Mouse (Mus musculus): ENCODE results near the gene Cul9. TPM values are rescaled to one million over a fixed set of nuclear protein-coding genes. Genes with fewer than 3 reads are reported as not detected.

The Cul9 gene
- polyA plus RNA-seq, 1 experiment from 2014 or later, result 3.2 TPM

GRCm38 (mm10) chr17:46525065-46525464 lies 21.1 kb downstream of the Cul9 start:
- 65% methylated on average over 10 of the region's 10 CpGs for WGBS
- ATAC-seq (ENCODE audit: insufficient read depth, low FRiP score, low read depth), result no peak
- no peaks in the 10 kb centered on the region for H3K9me3 ChIP-seq
- 0 out of 2 replicates have a peak, but pooled peaks cover 7% of the 10 kb centered on the region for H3K4me1 ChIP-seq
- H3K27ac ChIP-seq, result no peak overlapping the region
- H3K4me3 ChIP-seq (replicated peaks), result no peak overlapping the region
- H3K27me3 ChIP-seq (replicated peaks), result no peaks in the 10 kb centered on the region; the same call in 1 of the 2 replicates
- H3K36me3 ChIP-seq, result no peaks in the 10 kb centered on the region
- no peak overlapping the region for H3K4me2 ChIP-seq
- no peak overlapping the region for H3K9ac ChIP-seq

GRCm38 (mm10) chr17:46521963-46522668 lies 24.1 kb downstream of the Cul9 start:
- Histone ChIP-seq H3K36me3 (no peaks in the 10 kb centered on the region), H3K4me2 (no peak overlapping the region), H3K27ac (no peak overlapping the region), H3K9ac (no peak overlapping the region), H3K9me3 (no peaks in the 10 kb centered on the region), H3K4me1 (0 out of 2 replicates have a peak, but pooled peaks cover 7% of the 10 kb centered on the region), H3K4me3 (replicated peaks) (no peak overlapping the region), H3K27me3 (replicated peaks) (no peaks in the 10 kb centered on the region; the same call in 1 of the 2 replicates)
- 40% methylated on average over 24 of the region's 24 CpGs for WGBS
- ATAC-seq (ENCODE audit: insufficient read depth, low FRiP score, low read depth), result no peak

- H3K27ac ChIP-seq, result no peak overlapping the region
- no peak overlapping the region for H3K9ac ChIP-seq
- H3K9me3 ChIP-seq, result no peaks in the 10 kb centered on the region
- ATAC-seq (ENCODE audit: insufficient read depth, low FRiP score, low read depth), result no peak
- WGBS, result 69% methylated on average over 9 of the region's 9 CpGs
- no peaks in the 10 kb centered on the region; the same call in 1 of the 2 replicates for H3K27me3 ChIP-seq (replicated peaks)
- no peaks in the 10 kb centered on the region for H3K36me3 ChIP-seq
- 0 out of 2 replicates have a peak, but pooled peaks cover 7% of the 10 kb centered on the region for H3K4me1 ChIP-seq
- H3K4me3 ChIP-seq (replicated peaks), result 0 out of 2 replicates have a peak overlapping the region, but pooled peaks have one; percentile 16
- peak overlapping the region; percentile 42 for H3K4me2 ChIP-seq
Measured at GRCm38 (mm10) chr17:46521174-46521573, 25.0 kb downstream of the Cul9 start.

GRCm38 (mm10) chr17:46520385-46520979 lies 25.7 kb downstream of the Cul9 start:
- peak overlapping the region; percentile 42 for H3K4me2 ChIP-seq
- no peaks in the 10 kb centered on the region; the same call in 1 of the 2 replicates for H3K27me3 ChIP-seq (replicated peaks)
- H3K27ac ChIP-seq, result no peak overlapping the region
- H3K4me3 ChIP-seq (replicated peaks), result peak overlapping the region; percentile 16
- no peaks in the 10 kb centered on the region for H3K36me3 ChIP-seq
- peak; percentile 38; the same call in 1 of the 2 replicates for ATAC-seq (ENCODE audit: insufficient read depth, low FRiP score, low read depth)
- H3K9ac ChIP-seq, result no peak overlapping the region
- WGBS, result 30% methylated on average over 25 of the region's 25 CpGs
- no peaks in the 10 kb centered on the region for H3K9me3 ChIP-seq
- 0 out of 2 replicates have a peak, but pooled peaks cover 7% of the 10 kb centered on the region for H3K4me1 ChIP-seq

- H3K27ac ChIP-seq, result no peak overlapping the region
- peak overlapping the region; percentile 42 for H3K4me2 ChIP-seq
- peak overlapping the region; percentile 16 for H3K4me3 ChIP-seq (replicated peaks)
- H3K9ac ChIP-seq, result no peak overlapping the region
- ATAC-seq (ENCODE audit: insufficient read depth, low FRiP score, low read depth), result no peak
- no peaks in the 10 kb centered on the region; the same call in 1 of the 2 replicates for H3K27me3 ChIP-seq (replicated peaks)
- 0 out of 2 replicates have a peak, but pooled peaks cover 7% of the 10 kb centered on the region for H3K4me1 ChIP-seq
- WGBS, result 56% methylated on average over 10 of the region's 10 CpGs
- H3K9me3 ChIP-seq, result no peaks in the 10 kb centered on the region
- H3K36me3 ChIP-seq, result no peaks in the 10 kb centered on the region
Measured at GRCm38 (mm10) chr17:46519971-46520370, 26.2 kb downstream of the Cul9 start.

- WGBS, result 60% methylated on average over 2 of the region's 2 CpGs
- Histone ChIP-seq H3K36me3 (no peaks in the 10 kb centered on the region), H3K9ac (no peak overlapping the region), H3K4me1 (no peaks in the 10 kb centered on the region), H3K4me3 (replicated peaks) (no peak overlapping the region), H3K27me3 (replicated peaks) (no peaks in the 10 kb centered on the region), H3K9me3 (no peaks in the 10 kb centered on the region), H3K27ac (no peak overlapping the region), H3K4me2 (no peak overlapping the region)
- ATAC-seq (ENCODE audit: insufficient read depth, low FRiP score, low read depth), result no peak
Measured at GRCm38 (mm10) chr17:46513329-46513728, 32.9 kb downstream of the Cul9 start.

- no peaks in the 10 kb centered on the region for H3K36me3 ChIP-seq
- WGBS, result 50% methylated on average over 11 of the region's 11 CpGs
- no peaks in the 10 kb centered on the region for H3K27me3 ChIP-seq (replicated peaks)
- no peaks in the 10 kb centered on the region for H3K9me3 ChIP-seq
- no peak for ATAC-seq (ENCODE audit: insufficient read depth, low FRiP score, low read depth)
- no peak overlapping the region for H3K4me2 ChIP-seq
- H3K4me1 ChIP-seq, result no peaks in the 10 kb centered on the region
- no peak overlapping the region for H3K27ac ChIP-seq
- no peak overlapping the region for H3K4me3 ChIP-seq (replicated peaks)
- H3K9ac ChIP-seq, result 0 out of 2 replicates have a peak overlapping the region, but pooled peaks have one; percentile 22
Measured at GRCm38 (mm10) chr17:46511059-46511710, 35.0 kb downstream of the Cul9 start.

GRCm38 (mm10) chr17:46505617-46506016 lies 40.6 kb downstream of the Cul9 start:
- ATAC-seq (ENCODE audit: insufficient read depth, low FRiP score, low read depth), result no peak
- WGBS, result 78% methylated on average over 3 of the region's 3 CpGs

GRCm38 (mm10) chr17:46503847-46504638 lies 42.1 kb downstream of the Cul9 start:
- H3K4me2 ChIP-seq, result no peak overlapping the region
- H3K36me3 ChIP-seq, result no peaks in the 10 kb centered on the region
- no peaks in the 10 kb centered on the region for H3K4me1 ChIP-seq
- no peak overlapping the region for H3K9ac ChIP-seq
- no peak overlapping the region for H3K4me3 ChIP-seq (replicated peaks)
- H3K9me3 ChIP-seq, result no peaks in the 10 kb centered on the region
- H3K27me3 ChIP-seq (replicated peaks), result no peaks in the 10 kb centered on the region
- H3K27ac ChIP-seq, result no peak overlapping the region
- ATAC-seq (ENCODE audit: insufficient read depth, low FRiP score, low read depth), result no peak
- WGBS, result 76% methylated on average over 14 of the region's 14 CpGs

More at GRCm38 (mm10) chr17:46505617-46506016, 40.6 kb downstream of the Cul9 start:
- Histone ChIP-seq H3K9me3 (no peaks in the 10 kb centered on the region), H3K9ac (no peak overlapping the region), H3K4me3 (replicated peaks) (no peak overlapping the region), H3K27me3 (replicated peaks) (no peaks in the 10 kb centered on the region), H3K4me2 (no peak overlapping the region), H3K4me1 (no peaks in the 10 kb centered on the region), H3K36me3 (no peaks in the 10 kb centered on the region), H3K27ac (no peak overlapping the region)

GRCm38 (mm10) chr17:46502775-46503174 lies 43.4 kb downstream of the Cul9 start:
- Histone ChIP-seq H3K27ac (no peak overlapping the region), H3K36me3 (no peaks in the 10 kb centered on the region), H3K4me2 (no peak overlapping the region), H3K4me3 (replicated peaks) (no peak overlapping the region), H3K9ac (no peak overlapping the region), H3K27me3 (replicated peaks) (no peaks in the 10 kb centered on the region), H3K9me3 (no peaks in the 10 kb centered on the region), H3K4me1 (no peaks in the 10 kb centered on the region; the same call in 1 of the 2 replicates)
- no peak for ATAC-seq (ENCODE audit: insufficient read depth, low FRiP score, low read depth)
- 85% methylated on average over 2 of the region's 2 CpGs for WGBS

GRCm38 (mm10) chr17:46497956-46498355 lies 48.2 kb downstream of the Cul9 start:
- peaks cover 8% of the 10 kb centered on the region; the same call in 1 of the 2 replicates for H3K4me1 ChIP-seq
- no peak overlapping the region for H3K9ac ChIP-seq
- no peaks in the 10 kb centered on the region for H3K27me3 ChIP-seq (replicated peaks)
- no peaks in the 10 kb centered on the region for H3K9me3 ChIP-seq
- ATAC-seq (ENCODE audit: insufficient read depth, low FRiP score, low read depth), result no peak
- H3K36me3 ChIP-seq, result no peaks in the 10 kb centered on the region
- no peak overlapping the region for H3K27ac ChIP-seq
- no peak overlapping the region; the same call in 1 of the 2 replicates for H3K4me3 ChIP-seq (replicated peaks)
- 63% methylated on average over 8 of the region's 8 CpGs for WGBS
- peak overlapping the region; percentile 86; the same call in 1 of the 2 replicates for H3K4me2 ChIP-seq
